Mouse (Mus musculus): ENCODE measurements around the gene Gtf3a. TPM values are rescaled to one million over a fixed set of nuclear protein-coding genes. Genes with fewer than 3 reads are reported as not detected.

Gtf3a gene
- total RNA-seq (2023): 10 to 100 TPM; 26.1 to 28.2 TPM

DNA sequence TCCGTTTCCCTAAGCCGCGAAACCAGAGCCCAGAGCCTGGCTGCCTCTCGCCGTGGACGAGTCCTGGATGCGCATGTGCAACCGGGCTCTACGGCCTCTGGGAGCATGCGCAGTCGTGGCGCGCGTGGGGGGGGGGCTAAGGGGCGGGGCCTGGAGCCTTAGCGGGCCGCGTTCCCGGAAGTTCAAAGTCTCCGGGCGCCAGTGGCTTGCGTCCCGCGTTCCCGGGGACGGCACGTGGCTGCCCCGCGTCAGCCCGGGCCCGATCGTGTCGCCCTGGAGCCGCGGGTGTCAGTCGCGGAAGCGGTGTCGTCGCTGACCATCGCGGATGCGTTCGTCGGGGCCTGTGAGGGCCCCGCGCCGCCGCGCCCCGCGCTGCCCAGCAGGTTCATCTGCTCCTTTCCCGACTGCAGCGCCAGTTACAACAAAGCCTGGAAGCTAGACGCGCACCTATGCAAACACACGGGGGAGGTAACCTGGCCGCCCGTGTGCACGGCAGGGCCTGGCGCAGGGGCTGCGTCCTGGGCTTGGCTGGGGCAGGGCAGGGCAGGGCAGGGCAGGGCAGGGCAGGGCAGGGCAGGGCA, at the start of gene Gtf3a:
Gene Gtf3a (plus strand): TSS at position 150 of the 581 bp plus-strand sequence.

DNA sequence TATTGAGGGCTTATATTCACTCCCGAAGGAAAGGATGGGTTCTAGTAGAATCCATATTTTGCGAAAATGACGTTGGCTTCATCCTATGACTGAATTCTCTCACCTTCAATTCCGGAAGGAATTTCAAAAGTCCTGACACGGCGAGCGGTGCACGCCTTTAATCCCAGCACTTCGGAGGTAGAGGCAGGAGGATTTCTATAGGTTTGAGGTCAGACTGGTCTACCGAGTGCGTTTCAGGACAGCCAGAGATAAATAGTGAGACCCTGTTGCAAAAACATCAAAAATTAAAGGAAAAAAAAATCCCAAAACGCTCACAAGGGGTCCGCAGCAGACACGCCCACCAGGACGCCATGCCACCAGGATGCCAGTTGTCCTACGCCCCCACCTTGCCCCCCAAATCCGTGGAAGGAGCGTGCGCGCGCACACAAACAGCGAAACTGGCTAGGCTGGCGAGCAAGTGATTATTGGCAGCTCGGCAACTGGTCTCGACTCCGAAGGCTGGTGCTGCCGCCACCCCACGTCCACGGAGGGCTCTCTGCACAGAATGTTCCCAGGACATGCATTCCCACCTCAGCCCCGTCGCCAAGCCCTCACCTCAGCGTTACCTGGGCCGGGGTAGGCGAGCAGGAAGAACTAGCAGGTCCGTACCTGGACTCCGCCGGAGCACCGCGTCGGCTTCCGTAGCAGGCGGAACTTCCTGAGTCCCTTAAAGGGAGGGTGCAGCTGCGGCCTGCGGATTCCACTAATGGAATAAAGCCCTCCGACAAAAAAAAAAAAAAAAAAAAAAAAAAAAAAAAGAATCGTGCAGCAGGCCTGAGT, 14.9 kb downstream of the Gtf3a start, which contains the start of gene Mtif3:
Gene Mtif3 (minus strand): TSS at position 683 of the 819 bp plus-strand sequence.

Other genes with a start within 250 kb of the Gtf3a start
- 100 to 1,000 TPM; 135 to 158 TPM for gene Usp12, start 153.7 kb upstream of the Gtf3a start, total RNA-seq (2023)
- gene Rpl21, start 115.8 kb upstream of the Gtf3a start, total RNA-seq (2023): 100 to 1,000 TPM; 386 to 584 TPM
- gene Rasl11a, start 103.6 kb upstream of the Gtf3a start, total RNA-seq (2023): under 1 TPM in 1 of 2 experiments, not detected in 1; 0.58 TPM
- gene Mtif3, start 15.1 kb downstream of the Gtf3a start, total RNA-seq (2023): 10 to 100 TPM in 1 of 2 experiments, 1 to 10 TPM in 1; 9.3 to 11.0 TPM
- gene Lnx2, start 127.9 kb downstream of the Gtf3a start, total RNA-seq (2023): 1 to 10 TPM; 4.8 to 6.6 TPM
- 100 to 1,000 TPM in 1 of 2 experiments, 10 to 100 TPM in 1; 88.3 to 102 TPM for gene Polr1d, start 128.4 kb downstream of the Gtf3a start, total RNA-seq (2023)
- not detected for gene Gsx1, start 240.0 kb downstream of the Gtf3a start, total RNA-seq (2023)